Mouse (Mus musculus) adrenal gland, postnatal 14 days (tissue): ENCODE measurements at regions not wholly inside any gene's neighbourhood (a gene's known extent, or its start where the extent isn't known, plus 50 kb on each side); places are given as distances from the start of the nearest gene placed in this dataset.

Experiments
- DNase-seq: peaks from one replicate; pipeline ENCODE4 v3.0.0; 2021; ENCODE audit warnings: mixed read lengths

- no peak for DNase-seq
These were observed 101.3 kb upstream of the A26c2 start for GRCm38 (mm10) chr7:62924585-62925331.

DNA sequence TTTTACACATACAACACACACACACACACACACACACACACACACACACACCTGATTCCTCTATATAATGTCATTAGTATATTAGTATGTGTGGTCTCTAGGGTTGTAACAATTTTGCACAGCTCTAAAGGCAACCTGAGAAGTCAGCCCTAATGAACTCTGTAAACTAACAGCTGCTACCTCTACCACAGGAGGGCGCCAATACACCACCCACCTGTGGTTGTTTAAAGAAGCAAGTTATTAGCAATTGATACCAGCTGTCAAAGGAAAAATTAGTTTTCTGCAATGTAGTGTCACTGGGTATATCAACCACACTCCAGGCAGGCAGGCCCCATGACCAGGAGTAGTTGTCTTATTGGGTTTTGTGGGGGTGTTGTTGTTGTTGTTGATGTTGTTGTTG, 98.8 kb upstream of the A26c2 start:
- DNase-seq, result peak; percentile 21

- DNase-seq, result no peak
These were observed 70.9 kb upstream of the A26c2 start for GRCm38 (mm10) chr7:62894337-62894736.

GRCm38 (mm10) chr7:62877033-62877432, 53.6 kb upstream of the A26c2 start:
- DNase-seq, result peak; percentile 3
